Mouse (Mus musculus) bone marrow, adult 2 months (tissue): Measurements from ENCODE around the gene Pphln1. TPM values are rescaled to one million over a fixed set of nuclear protein-coding genes. Genes with fewer than 3 reads are reported as not detected.

ENCODE experiments used
- H3K27ac ChIP-seq: fragments of 200-500 bp; 2 replicates; pipeline ENCODE4 v1.5.1; 2012; ENCODE audit warnings: low read depth, mild to moderate bottlenecking, control low read depth, inconsistent platforms, low read length; ENCODE audit not compliant: control insufficient read depth, poor library complexity, insufficient read depth
- H3K4me1 ChIP-seq: fragments of 200-500 bp; 2 replicates; pipeline ENCODE4 v1.6.1; 2011; ENCODE audit warnings: low read length; ENCODE audit not compliant: control insufficient read depth, insufficient read depth
- H3K4me3 ChIP-seq: fragments of 200-500 bp; replicated peaks from 2 replicates; pipeline ENCODE3; 2011; ENCODE audit warnings: mild to moderate bottlenecking, low read depth, low read length, control low read depth; ENCODE audit not compliant: control insufficient read depth
- CTCF ChIP-seq: fragments of 200-500 bp; IDR thresholded peaks from 2 replicates; pipeline ENCODE4 v1.5.1; 2011; ENCODE audit warnings: low read length, control low read depth; ENCODE audit not compliant: control insufficient read depth, insufficient read depth
- POLR2A ChIP-seq: fragments of 200-500 bp; IDR thresholded peaks from 2 replicates; pipeline ENCODE4 v1.6.1; 2011; ENCODE audit warnings: low read depth, mild to moderate bottlenecking, control low read depth, low read length, borderline replicate concordance; ENCODE audit not compliant: control insufficient read depth
- WGBS: fragments of 180-500 bp; shearing (Covaris S2); methylation state at CpG from one replicate; pipeline ENCODE4 v1.1.7; 2018; 5-methylcytosine and 5-hydroxymethylcytosine counted together
- polyA plus RNA-seq: library from polyadenylated mRNA; stranded (reverse); fragments of >200 nt; gene quantifications from 2 replicates; pipeline ENCODE4 v1.2.4, GENCODE M21; 2011; ENCODE audit warnings: low replicate concordance; ENCODE audit not compliant: missing spikeins, insufficient read depth, insufficient read length

The Pphln1 gene
- polyA plus RNA-seq, 1 experiment, result 9.0 TPM

DNA sequence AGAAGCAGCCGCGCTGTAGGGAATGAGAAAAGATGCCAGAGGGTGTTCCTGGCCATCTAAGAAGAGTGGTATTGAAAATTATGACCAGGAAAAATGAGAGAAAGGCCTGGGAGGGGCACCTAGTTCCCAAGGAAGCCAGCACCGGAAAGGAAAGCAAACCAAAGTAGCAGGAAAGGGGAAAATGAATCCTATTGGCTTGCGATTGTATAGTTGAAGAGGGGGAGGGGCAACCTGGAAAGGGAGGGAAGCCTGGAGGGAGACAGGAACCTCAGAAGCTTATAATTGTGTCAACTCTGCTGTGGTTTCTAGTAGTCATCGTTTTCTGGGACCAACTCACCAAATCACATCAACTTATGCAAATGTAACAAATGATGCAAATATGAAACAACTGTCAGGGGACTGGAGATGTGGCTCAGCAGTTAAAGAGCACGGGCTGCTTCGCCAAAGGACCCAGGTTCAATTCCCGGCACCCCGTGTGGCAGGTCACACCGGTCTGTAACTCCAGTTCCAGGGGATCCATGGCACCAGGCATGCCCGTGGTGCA, 118.9 kb downstream of the Pphln1 start:
- TF ChIP-seq POLR2A (no peak), CTCF (no peak)
- WGBS, result 81% methylated on average over 11 of the region's 11 CpGs
- no peaks in the 10 kb centered on the region for H3K4me1 ChIP-seq
- H3K4me3 ChIP-seq, result no peak overlapping the region
- H3K27ac ChIP-seq, result no peak overlapping the region

DNA sequence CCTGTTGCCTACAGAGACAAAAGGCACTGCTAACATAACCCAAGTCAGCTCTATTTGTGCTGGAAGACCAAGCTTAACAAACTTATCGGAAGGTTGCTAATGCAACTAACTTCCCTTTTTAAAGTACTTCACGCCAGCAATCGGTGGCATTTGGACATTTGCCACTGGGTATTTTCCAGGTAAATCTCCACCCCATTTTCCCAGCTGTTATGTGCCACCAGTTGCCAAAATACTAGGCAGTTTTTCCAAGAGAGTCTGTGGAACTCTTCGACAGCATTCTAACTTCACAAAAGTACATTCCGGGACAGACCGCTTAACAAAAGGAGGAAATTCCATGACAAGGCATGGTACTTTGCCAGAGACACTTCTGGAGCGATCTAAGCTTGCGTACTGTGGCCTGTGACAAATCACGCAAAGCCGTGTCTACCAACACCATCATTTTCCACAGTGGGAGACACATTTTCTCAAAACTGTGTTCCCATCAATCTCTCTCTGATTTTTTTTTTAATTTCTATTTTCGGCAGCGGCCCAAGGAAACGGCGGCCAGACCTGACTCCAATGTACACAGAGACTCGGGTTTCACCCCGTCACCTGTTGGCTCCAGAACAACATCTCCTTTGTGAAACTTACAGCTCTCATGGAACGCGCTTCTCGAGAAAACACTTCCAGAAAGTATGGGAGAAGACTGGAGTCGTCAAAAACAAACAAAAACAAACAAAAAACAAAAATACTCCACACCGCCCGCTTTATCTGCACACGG, 120.2 kb downstream of the Pphln1 start:
- TF ChIP-seq POLR2A (no peak), CTCF (no peak)
- under 1% methylated on average over 23 of the region's 23 CpGs for WGBS
- no peaks in the 10 kb centered on the region for H3K4me1 ChIP-seq
- no peak overlapping the region for H3K27ac ChIP-seq
- peak overlapping the region; percentile 64 for H3K4me3 ChIP-seq

DNA sequence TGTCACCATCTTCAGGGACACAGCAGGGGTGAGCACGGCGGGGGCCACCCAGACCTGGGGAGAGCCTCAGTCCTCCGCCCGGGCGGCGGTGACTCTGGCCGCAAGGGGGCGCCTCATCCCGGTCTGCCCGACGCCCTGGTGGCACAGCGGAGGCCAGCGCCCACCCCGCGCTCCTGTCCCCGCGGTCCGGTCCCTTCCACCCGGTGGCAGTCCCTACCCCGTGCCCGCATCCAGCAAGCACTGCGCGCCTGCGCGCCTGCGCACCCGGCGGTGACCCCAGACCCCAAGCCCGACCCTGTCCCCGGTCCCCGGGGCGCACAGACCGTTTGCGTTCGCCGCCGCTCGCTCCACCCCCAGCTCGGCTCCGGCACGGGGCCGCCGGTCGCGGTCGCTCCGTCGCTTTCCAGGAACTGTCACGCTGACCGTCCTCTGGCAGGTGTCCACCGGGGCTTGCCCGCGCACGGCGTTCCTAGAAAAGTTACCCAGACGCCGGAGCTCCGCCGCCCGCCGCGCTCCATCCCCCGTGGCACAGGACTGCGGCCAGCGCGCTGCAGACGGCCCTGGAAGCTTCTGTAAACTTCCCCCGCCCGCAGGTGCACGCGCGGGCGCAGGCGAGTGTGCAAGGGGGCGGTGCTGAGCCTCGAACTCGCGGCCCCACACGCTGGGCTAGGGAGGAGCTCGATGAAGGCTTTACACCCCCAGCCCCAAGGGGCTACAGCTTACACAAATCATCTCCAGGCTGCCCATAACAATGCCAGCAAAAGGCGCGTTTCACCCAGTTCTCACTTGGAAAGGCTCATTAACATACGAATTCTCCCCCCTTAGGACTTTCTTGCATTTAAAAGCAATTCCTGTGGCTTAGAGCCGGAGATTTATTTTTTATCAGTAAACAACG, 121.0 kb downstream of the Pphln1 start:
- peak; percentile 60; the same call in 1 of the 2 replicates for TF ChIP-seq CTCF
- TF ChIP-seq POLR2A, result no peak
- H3K27ac ChIP-seq, result peak overlapping the region; percentile 10; the same call in 1 of the 2 replicates
- WGBS, result 1% methylated on average over 81 of the region's 85 CpGs
- no peaks in the 10 kb centered on the region for H3K4me1 ChIP-seq
- H3K4me3 ChIP-seq, result peak overlapping the region; percentile 64

DNA sequence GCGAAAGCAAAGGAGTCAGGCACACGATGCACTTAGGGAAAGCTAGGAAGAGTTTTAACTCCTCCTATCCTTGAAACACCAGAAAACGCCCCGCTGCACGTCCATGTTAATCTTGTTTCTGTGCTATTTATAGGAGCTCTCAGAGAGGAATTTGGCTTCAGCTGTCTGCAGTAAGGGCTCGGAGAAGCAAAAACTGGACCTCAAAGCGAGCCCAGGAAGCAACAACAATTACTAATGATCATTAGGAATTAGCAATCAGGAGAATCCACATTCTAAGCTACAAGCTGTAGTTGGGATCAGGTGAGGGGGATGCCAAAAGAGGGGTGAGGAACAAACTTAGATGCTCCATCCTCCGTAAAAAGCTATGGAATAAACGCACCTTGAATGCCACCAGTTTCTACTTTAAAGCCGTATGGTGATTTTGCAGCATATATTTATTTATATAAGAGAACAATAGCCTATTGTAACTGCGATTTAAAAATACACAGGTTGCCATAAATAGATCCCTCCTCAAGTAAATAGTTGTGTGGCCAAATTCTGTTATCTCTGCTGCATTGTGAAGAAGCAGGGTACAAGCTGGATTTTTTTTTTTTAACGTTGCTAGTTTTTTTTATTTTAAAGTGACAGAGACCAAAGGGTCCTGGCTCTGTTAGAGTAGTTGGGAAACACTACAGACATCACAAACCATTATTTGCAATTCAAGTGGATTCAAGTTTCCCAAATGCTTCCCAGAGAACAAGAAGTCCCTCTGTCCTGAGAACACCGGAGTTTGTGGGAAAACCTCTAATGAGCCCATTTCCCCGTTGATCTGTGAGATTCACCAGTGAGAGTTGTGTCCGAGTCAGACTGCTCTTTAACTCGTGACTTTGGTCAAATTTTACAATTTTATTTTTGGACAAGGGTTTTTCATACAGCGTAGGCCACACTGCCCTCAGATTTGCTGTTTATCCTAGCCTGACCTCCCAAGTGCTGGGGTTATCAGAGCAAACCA, 122.0 kb downstream of the Pphln1 start:
- TF ChIP-seq POLR2A, result no peak
- TF ChIP-seq CTCF, result no peak
- H3K4me1 ChIP-seq, result no peaks in the 10 kb centered on the region
- WGBS, result 17% methylated on average over 17 of the region's 17 CpGs
- H3K27ac ChIP-seq, result no peak overlapping the region
- H3K4me3 ChIP-seq, result no peak overlapping the region

DNA sequence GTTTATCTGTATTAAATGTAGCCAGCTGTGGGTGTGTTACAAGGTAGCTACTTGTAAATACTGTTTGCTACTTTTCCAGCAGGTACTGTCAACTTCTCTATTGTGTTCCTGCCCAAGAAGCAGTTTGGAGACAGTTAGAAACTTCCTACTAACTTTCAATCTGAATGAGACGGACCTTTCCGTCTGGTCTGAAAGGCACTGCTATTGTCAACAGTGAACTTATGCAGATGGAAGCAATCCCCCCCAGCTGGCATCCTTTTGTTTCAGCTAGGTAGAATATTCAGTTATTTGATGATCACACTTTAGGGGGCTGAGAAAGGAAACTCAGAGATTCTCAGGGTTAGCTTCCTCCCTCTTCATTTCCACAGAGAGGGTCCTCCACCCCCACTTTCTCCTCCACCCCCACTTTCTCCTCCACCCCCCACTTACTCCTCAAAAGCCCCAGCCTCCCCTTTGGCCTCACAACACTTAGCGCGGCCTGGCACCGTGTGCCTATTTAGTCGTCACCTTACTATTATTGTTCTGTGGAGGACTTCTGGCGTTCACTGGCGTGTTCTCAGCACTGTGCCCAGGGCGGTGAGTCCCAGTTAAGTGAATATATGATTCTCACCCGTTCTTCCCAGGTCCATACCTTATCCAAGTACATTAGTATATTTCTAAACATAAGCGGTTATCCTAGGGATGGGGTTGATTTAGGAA, 123.1 kb downstream of the Pphln1 start:
- H3K27ac ChIP-seq, result no peak overlapping the region
- H3K4me3 ChIP-seq, result no peak overlapping the region
- WGBS, result 81% methylated on average over 11 of the region's 11 CpGs
- TF ChIP-seq CTCF (no peak), POLR2A (no peak)
- no peaks in the 10 kb centered on the region for H3K4me1 ChIP-seq

DNA sequence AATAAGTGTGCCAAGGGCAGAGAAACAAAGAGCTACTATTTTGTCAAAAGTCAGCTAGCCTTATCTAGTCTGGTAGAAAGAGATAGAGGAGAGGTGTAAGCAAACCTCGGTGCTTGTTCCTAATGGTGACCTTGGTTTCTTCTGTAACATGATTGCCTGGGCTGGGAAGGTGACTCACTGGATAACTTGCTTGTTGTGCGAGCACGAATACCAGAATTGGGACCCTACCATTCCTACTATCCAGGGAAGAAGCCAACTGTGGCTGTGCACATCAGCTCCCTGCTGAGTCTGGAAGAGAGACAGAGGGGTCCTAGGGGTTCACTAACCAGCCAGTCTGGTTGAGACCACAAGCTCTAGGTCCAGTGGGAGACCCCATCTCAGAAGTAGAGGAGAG, 123.6 kb downstream of the Pphln1 start:
- Histone ChIP-seq H3K27ac (no peak overlapping the region), H3K4me3 (no peak overlapping the region), H3K4me1 (no peaks in the 10 kb centered on the region)
- TF ChIP-seq CTCF, result no peak
- no peak for TF ChIP-seq POLR2A
- WGBS, result 62% methylated on average over 3 of the region's 3 CpGs

DNA sequence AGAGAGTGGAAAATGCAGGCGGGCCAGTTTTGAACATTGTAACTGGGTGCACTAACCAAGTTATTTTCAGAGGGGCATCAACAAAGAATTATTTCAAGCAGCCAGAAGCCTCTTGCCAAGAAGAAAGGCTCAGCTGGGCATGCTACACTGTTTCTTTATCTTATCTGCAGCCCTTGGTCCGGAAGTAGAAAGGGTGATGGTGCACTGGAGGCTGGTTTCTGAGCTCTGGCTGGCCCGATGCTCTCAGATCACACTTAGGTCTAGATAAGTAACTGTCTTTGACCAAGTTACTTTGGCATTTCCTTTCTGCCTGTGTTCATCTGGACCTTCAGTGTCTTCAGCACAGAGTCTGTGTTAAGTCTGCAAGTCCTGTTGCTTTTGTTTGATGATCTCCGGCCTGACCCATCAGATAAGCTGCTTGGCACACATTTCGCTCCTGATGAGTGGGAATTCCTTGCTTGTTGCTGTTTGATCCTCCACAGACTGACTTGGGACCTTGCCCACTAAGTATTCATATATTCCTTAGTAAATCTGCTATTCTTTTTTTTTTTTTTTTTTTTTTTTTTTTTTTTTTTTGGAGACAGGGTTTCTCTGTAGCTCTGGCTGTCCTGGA, 127.3 kb downstream of the Pphln1 start:
- Histone ChIP-seq H3K4me1 (no peaks in the 10 kb centered on the region), H3K27ac (no peak overlapping the region), H3K4me3 (no peak overlapping the region)
- TF ChIP-seq CTCF (no peak), POLR2A (no peak)
- WGBS, result 60% methylated on average over 5 of the region's 5 CpGs
